In the genomic region with DNA sequence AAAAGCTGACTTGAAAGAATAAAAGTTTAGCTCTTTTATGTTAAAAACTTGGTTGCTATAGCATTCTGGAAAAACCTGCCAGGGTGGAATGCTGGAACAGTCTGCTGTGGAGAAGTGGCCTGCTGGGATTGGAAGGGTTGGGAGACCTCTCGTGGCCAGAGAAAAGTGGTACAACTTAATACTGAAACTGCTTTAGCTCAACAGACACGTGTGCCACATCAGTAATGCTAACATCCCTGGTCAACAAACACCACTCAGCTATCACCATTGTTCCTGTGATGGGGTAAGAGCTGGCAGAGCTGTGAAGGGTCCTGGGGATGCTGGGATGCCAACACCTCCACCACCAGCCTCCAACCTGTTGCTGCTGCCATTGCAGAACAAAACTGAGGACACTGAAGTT, we compare ENCODE assay signal across 9 mouse cellular contexts. TPM values are rescaled to one million over a fixed set of nuclear protein-coding genes. Genes with fewer than 3 reads are reported as not detected.
DNase-seq lines count a peak whose midpoint lies in the region; ATAC-seq and TF ChIP-seq lines count a peak whose summit lies in the region.
"Had no signal": no experiment of that assay in that cellular context is flagged by ENCODE, and none has a peak within 500 bp of the region (broad histone marks: within the 10 kb centered on the region; RNA-seq: fewer than 3 reads in every experiment).

No protein-coding gene starts in this region.

- peak; percentile 67 for TF ChIP-seq CTCF in left cerebral cortex, adult 2 months (IDR thresholded peaks at IDR 0.05)

- no peak overlapping the region for H3K9ac ChIP-seq in hindbrain, embryonic 14.5 days

- no peaks in the 10 kb centered on the region for H3K27me3 ChIP-seq in hindbrain, embryonic 14.5 days (ENCODE audit: control insufficient read depth, insufficient read depth, low read length)

- no peak overlapping the region for H3K4me2 ChIP-seq in hindbrain, embryonic 14.5 days (replicated peaks)

- no peak overlapping the region for H3K27ac ChIP-seq in hindbrain, embryonic 14.5 days
- no peak overlapping the region for H3K27ac ChIP-seq in left cerebral cortex, adult 2 months

- H3K4me1 ChIP-seq in hindbrain, embryonic 14.5 days (replicated peaks; ENCODE audit: control insufficient read depth, insufficient read depth, low read length) = no peaks in the 10 kb centered on the region

- H3K9me3 ChIP-seq in hindbrain, embryonic 14.5 days (ENCODE audit: control insufficient read depth, low read length) = no peaks in the 10 kb centered on the region
- H3K9me3 ChIP-seq: G1E had no signal

- no peak overlapping the region for H3K4me3 ChIP-seq in hindbrain, embryonic 14.5 days (replicated peaks; ENCODE audit: low read length)
- no peak overlapping the region for H3K4me3 ChIP-seq in left cerebral cortex, adult 2 months

- DNase-seq in heart, adult 18-20 months = peak; percentile 34 to 61
- DNase-seq in heart, adult 11 months = no peak
- peak; percentile 17 to 50 for DNase-seq in adrenal gland, postnatal 36 days
- DNase-seq in fibroblast of lung, adult 2 months (ENCODE audit: low read depth) = peak; percentile 31
- DNase-seq in hindbrain, embryonic 14.5 days (ENCODE audit: low spot score) = peak; percentile 74
- DNase-seq in left cerebral cortex, adult 2 months (ENCODE audit: extremely low spot score in 1 of 2, low spot score in 2 of 2) = peak; percentile 49 to 61
- DNase-seq in mesoderm, embryonic 11.5 days (ENCODE audit: low read depth, low spot score) = peak; percentile 53
- peak; percentile 59 for DNase-seq in testis, postnatal 10 days (ENCODE audit: low spot score)

- no peaks in the 10 kb centered on the region for H3K36me3 ChIP-seq in hindbrain, embryonic 14.5 days (replicated peaks; ENCODE audit: control insufficient read depth, insufficient read depth)

- intact Hi-C loops in left cerebral cortex, adult 2 months (cut with DNase I) = loop anchor here (2.0 to 5.0 kb wide), 3 partner anchors 181 to 341 kb away; a partner anchor contains a TSS

- peak; percentile 89 for ATAC-seq in hindbrain, embryonic 14.5 days (ENCODE audit: low FRiP score)

- WGBS in hindbrain, embryonic 14.5 days = 6% methylated on average over 2 of the region's 2 CpGs

RNA-seq across cellular contexts. Expression of a gene that starts 31.1 kb away (rescaled TPM):
- total RNA-seq in heart, adult 18-20 months (2021) = 10 to 100 TPM; 11.0 to 11.1 TPM
- 10 to 100 TPM; 10.3 to 14.2 TPM for total RNA-seq in adrenal gland, postnatal 36 days (2021)
- polyA plus RNA-seq in hindbrain, embryonic 14.5 days (2014; fragmentation: Nextera tagmentation; extraction: Ambion mirVana) = 167 and 184 TPM in 2 replicates
- 100 to 1,000 TPM; 386 to 404 TPM for total RNA-seq in left cerebral cortex, adult 2 months (2021)

RNA-seq across cellular contexts. Expression of a gene that starts 46.3 kb away (rescaled TPM):
- 10 to 100 TPM; 62.1 to 64.1 TPM for total RNA-seq in heart, adult 18-20 months (2021)
- 10 to 100 TPM; 63.9 to 66.2 TPM for total RNA-seq in adrenal gland, postnatal 36 days (2021)
- 103 and 116 TPM in 2 replicates for polyA plus RNA-seq in hindbrain, embryonic 14.5 days (2014; fragmentation: Nextera tagmentation; extraction: Ambion mirVana)
- total RNA-seq in left cerebral cortex, adult 2 months (2021) = 100 to 1,000 TPM; 161 to 169 TPM

Comparison
In these comparisons a context has a peak if more than half of its experiments do, and no peak if none do; other contexts are left out.
1. RNA of a gene that starts 31.1 kb away (total RNA-seq): 386 to 404 TPM in left cerebral cortex, adult 2 months; 10.3 to 14.2 TPM in adrenal gland, postnatal 36 days and 11.0 to 11.1 TPM in heart, adult 18-20 months; every median in the first group is over 10 times any median in the second.